Mouse (Mus musculus) WW6 (cell line): ENCODE results near the gene Mapk6.

Source experiments
- DNase-seq: peaks from one replicate; pipeline ENCODE4 v3.0.0-alpha.2; 2013; ENCODE audit warnings: low read depth, low spot score

Gene Mapk6

DNA sequence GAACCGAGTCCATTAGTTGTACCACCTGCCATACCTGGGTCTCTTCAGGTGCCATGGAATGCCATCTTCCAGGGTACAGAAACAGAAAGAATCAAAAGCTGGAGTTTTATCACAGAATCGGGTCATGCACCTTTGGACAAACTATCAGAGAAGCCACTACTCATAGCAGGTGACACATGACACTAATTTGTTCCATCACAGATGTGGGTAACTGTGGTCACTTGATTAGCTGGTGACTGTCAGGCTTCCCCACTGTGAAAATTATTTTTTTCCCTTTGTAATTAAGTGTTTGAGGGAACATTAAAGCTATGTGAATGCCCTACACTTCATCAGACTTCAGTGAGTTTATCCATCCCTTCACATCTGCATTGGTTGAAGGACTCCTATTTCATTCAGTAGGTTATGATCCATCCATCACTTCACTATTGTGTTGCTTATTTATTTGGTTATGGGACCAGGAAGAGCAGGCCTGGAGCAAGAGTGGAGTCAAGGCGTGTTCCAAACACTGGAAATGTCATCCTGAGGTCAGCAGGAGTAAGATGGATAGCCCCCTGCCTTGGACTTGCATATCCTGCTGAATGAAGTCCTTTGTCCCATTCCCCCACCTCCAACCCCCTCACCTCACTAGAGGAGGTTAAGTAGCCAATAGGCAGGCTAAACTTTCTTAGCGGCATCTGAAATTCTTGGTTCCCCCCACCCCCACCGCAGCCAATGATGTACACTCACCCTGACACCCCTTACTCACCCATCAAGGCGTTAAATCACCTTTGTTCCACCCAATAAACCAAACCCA, 14.7 kb upstream of the Mapk6 start:
- DNase-seq = no peak

DNA sequence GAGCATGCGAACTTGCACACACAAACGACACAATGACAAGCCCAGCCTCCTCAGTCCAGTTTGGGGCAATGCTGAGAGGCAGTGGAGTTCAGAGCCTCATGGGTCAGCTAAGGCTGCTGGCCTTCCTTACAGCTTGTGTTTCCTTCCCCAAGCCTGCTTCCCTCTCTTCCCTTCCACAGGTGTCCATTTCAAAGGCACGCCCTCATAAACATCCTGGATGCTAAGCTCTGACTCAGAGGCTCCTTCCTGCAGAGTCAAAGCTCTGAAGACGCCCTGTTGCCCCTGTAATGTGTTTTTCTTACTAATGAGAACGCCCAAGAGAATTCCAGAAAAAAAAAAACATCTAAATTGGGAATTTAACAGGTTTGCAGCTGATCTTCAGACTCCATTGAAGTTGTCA, 13.9 kb upstream of the Mapk6 start:
- no peak for DNase-seq

DNA sequence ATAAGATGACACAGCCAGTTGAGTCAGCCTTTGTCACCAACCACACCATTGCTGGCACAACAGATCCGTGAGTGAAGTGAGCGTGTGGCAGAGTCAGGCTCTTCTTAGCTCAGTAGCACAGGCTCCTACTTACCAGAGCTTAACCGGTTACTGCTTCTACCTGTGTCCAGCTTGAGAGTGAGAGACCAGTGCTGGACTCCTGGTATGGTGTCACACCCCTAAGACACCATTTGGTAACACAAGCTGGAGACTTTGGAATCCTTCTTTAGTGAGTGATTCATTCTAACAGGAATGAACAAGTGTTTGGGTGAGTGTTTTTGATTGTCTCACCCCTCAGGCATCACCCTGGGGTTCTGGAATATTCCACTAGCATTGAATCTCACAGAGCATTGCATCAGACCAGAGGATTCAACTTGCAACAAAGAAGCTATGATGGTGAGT, 12.5 kb upstream of the Mapk6 start:
- no peak for DNase-seq

DNA sequence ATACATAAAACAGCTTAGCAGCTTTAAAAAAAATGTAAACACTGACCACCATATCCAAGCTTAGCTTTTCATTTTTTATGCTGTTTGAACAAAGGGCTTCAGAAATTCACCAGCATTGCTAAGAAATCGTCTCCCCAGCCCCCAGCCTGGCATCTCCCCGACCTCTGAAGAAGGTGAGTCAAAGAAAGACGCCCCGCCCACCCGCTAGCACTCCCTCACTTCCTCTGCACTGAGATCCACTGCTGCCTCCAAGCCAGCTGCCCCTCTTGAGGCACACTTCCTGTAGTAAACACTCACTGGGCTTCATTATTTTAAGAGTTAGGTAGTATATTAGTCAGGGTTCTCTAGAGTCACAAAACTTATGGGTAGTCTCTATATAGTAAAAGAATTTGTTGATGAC, 4.4 kb upstream of the Mapk6 start:
- DNase-seq = no peak

DNA sequence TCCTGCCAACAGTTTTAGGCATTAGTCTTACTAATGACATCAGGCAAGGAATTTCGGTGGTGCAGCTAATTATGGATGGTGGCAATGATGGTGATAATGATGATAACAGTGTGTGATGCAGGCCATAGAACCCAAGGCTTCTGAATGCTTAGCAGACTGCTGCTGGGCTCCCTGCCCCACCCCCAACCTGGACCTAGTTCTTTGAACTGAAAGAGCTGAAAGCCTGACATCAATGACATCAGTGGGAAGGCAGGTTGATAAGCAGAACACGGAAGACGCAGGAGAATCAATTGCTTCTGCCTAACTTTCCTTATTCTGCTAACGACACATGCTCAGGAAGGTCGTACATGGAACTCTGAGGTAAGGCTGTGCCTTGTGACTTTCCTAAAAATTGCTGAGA, 3.4 kb upstream of the Mapk6 start:
- no peak for DNase-seq

DNA sequence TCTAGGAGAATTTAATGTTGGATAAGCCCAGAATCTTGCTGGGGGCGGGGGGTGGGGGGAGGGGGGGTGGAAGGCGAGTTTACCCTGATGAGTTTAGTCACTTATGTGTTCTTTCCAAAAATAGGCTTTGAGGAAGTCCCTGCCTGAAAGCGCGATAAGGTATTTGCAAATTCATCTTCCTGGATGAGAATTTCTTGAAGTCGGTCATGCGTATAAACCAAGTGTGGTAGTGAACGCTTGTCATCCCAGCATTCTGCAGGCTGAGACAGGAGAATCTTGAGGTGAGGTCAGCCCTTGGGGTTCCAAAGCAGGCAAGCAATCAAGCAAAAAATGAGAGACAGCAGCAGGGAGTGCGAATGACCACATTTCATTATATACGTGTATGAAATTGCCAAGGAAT, 1.8 kb upstream of the Mapk6 start:
- DNase-seq = no peak

DNA sequence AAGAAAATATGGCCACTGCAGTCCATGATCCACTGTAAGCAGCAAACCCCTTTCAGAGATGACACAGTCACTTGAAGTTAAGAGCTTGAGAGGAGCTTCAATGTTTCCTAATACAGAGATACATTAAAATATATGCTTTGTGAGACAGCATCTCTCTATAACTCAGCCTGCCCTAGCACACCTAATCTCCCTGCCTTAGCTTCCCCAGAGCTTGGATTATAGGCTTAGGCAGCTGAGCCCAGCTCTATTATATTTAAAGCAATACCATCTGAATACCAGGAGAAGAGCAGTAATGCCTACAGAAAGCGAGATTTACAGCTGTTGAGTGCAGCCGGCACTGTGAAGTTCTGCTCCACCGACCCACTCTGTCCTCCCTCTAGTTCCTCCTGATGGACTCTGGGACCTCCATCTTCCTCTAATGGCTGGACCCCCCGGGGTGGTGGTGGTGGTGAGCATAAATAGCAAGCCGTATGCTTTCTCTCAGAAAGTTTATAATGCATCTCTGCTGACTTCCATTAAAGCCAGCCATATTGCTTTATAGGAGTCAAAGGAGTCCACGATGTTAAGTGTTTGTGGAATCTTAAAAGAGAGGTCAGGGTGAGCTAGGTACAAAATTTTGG, 1.2 kb upstream of the Mapk6 start:
- DNase-seq = no peak

DNA sequence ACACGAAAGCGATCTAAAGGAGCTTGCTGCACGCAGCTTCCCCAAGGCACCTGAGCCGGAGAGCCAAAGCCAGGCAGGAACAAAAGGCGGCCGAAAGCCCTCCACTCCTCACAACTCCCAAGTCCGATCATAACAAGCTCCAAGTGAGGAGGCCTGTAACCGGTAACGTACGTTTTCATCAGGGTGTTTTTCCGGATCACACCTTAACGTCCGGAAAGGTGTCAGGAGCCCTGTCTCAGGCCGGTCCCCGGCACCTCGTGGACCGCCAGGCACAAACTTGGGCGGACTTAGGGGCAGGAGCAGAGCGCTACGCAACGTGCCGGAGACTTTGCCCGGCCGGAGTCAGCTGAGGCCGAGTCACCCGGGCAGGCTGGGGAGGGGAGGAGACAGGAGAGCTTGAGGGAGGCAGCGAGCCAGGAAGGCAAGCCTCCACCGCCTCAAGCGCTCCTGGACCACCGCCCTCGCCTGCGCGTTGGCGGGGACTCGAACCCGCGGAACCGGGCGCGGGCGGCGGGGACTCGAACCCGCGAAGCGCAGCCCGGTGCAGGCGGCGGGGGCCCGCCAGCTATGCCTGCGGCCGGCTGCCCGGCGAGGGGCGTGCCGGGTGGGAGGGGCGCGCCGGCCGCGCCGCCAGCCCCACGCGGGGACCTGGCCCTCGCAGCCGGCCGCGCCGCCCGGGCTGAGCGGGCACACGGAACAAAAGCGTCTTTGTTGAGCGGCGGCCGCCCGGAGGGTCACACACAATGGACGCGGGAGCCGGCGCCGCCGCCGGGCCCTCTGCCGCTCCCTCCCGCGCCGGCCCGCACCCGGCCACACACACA, 564 bp downstream of the Mapk6 start:
- DNase-seq = peak; percentile 33

DNA sequence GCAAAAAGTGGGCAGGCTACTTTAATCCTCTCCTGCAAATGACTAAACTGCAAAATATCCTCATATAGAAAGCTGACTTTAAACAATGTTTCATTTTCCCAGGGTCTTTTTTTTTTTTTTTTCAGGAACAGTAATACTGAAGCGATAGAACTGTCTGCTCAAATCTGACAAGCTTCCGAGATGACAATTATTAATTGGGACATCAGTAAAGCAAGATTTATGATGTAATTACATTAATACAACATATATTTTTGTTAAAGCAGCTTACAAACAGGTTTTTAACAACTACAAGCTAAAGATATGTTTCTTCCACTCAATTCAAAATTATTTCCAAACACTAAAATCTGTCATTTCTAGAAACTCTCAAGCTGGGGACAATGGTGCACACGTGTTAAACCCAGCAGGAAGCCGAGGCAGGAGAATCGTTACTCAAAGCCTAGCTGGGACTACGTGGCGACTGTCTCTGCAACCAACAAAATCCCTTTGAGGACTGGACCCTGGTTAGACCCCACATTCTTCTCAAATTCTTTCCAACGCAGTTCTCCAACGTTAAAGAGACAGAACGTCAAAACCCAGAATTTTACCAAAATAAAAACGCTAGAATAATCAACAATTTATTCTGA, 1.5 kb downstream of the Mapk6 start:
- no peak for DNase-seq

DNA sequence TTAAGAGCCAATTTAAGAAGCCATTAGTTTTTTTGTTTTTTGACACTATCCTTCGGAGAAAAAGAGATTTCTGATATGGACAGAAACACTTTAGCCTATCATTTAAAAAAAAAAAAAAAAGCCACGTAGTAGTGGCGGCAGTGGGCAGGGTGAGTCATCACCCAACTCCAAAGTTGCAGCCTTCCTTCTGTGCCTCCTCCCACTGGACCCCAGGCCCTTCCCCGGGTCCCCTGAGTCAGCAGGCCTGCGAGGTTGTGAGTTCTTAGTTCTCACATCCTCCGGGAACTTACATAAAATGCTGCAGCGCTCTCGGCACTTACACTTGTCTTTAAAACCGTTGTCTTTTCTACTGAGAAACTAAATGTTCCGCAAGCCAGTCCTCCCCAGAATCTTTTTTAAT, 2.0 kb downstream of the Mapk6 start:
- no peak for DNase-seq

GRCm38 (mm10) chr9:75406121-75406520, 3.7 kb downstream of the Mapk6 start:
- no peak for DNase-seq

GRCm38 (mm10) chr9:75403520-75403919, 6.3 kb downstream of the Mapk6 start:
- no peak for DNase-seq

DNA sequence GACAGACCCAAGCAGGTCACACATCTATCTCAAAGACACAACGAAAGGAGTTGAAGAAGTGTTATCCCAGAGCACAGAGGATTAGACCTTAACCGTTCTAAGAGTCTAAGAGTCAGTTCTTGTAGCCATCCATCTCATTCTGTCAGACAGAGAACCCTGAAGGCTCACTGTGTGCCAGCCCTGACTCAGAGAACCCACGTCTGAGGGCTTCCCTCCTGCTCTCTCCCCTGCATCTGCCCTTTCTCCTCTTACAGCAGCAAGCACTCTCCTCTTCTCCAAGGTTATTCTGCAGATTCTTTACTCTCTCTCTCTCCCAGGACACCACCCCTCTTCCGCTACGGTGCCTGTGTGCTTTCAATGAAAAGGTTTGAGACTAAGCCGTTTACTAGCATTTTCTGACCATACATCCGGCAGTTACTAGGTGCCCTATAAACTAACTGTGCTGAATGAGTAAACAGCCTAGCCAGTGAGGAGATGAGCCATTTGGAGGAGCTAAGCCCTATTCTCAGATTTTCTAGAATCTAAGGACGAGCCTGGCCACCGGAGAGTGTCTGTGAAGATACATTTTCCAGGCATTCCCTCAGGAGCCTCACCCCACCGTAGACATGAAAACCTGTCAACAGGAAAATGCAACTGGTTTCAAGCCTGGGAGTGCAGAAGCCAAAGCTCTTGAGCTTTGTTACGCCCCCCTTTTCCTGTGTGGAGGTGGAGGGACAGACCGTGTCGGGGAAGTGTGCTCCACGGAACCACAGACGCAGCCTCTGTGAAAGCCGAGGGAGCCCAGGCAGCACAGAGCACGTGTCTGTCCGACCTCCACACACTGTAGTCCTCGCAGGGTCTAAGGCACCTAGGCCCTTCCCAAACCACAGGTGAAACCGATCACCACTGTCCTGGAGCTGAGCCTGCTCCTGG, 8.0 kb downstream of the Mapk6 start:
- DNase-seq = no peak

- no peak for DNase-seq
Observed at GRCm38 (mm10) chr9:75400639-75401038, 9.2 kb downstream of the Mapk6 start.

DNA sequence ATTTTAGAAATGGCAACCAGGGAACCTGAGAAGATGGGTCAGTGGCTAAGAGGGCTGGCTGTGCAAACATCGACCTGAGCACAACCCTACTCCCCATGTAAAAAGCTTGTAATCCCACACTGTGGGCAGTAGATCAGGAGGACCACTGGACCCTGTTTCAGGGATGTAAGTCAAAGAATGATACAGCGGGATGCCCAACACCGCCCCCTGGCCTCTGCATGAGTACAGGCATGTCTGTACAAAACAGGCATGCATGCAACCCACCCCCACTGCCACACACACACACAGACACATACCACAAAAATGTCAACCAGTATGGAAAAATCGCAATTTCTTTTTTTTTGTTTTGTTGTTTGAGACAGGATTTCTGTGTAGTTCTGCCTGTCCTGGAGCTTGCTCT, 10.7 kb downstream of the Mapk6 start:
- DNase-seq = no peak

- no peak for DNase-seq
Observed at GRCm38 (mm10) chr9:75395971-75396370, 13.8 kb downstream of the Mapk6 start.

DNA sequence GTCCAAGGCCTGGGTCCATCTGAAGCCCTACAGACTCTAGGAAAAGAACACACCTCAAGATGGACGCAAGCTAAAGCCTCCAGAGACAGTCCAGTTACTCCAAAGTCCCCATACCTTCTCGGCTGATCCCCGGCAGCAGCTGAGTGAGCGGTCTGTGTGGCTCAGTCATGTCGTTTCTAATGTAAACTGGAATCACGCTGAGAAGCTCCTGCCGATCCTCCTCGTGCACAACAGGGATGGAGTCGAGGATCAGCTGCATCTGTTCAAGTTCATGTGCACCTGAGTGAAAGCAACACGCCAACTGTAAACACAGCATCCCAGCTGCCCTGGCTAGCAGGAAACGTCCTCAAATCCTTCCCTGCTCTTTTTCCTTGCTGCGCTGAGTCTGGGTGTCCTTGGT, 16.6 kb downstream of the Mapk6 start:
- no peak for DNase-seq

DNA sequence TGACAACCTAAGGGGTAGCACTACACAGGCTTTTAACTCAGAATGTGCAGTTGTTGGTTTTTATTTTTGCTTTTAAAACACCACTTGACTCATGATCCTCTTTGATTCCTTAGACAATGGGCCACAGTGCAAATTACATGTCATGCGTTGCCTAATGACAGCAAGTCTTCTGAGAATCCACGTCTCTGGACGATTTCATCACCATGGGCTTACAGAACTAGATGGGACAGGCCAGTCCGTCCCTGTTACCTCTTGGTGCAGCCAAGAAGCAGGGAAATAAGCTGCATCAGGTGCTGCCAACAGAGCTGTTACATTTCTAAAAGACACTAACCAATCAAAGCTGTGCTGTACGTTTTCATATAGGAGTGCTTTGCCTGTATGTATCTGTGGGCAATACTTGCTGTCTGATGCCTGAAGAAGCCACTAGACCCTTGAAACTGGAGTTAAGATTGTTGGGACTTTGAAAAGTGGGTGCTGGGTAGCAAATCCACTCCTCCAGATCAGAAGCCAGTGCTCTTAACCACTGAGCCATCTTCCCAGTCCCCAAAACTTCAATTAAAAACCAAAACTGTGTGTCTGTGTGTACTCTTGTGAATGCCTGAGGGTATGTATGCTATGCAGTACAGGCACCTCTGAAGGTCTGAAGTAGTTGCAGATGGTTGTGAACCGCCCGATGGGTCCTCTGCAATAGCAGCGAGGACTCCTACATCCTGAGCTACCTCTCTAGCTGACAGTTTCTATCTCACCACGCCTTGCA, 24.4 kb downstream of the Mapk6 start:
- DNase-seq = no peak

- no peak for DNase-seq
Observed at GRCm38 (mm10) chr9:75384337-75384962, 25.4 kb downstream of the Mapk6 start.

GRCm38 (mm10) chr9:75383785-75384184, 26.0 kb downstream of the Mapk6 start:
- DNase-seq = no peak
